In the genomic region with DNA sequence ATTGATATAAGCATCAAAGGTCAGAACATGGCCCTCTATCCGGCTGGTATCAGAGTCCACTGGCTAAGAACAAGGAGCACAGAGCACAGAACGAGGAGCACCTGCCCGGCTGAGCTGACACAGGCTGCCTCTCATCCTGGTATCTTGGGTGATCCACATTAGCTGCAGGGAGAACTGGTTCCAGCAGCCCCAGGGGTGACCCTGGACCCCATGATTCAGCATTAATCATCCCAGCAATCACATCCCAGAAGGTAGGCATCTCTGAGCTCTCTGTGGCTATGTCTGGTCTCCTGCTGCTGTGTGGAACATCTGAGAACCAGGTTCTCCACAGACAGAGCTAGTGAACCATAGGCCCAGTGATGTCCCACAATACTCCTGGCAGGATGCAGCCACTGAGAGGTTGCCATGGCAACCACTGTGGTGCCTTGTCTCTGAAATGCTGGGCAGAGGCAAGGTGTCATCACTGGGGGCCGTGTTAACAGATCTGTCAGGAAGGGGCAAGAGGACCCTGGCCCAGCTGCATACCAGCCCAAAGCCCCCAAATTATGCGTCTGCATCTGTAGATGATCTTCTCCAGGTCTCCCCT, we compare ENCODE assay signal across 10 mouse cellular contexts. TPM values are rescaled to one million over a fixed set of nuclear protein-coding genes. Genes with fewer than 3 reads are reported as not detected.
DNase-seq lines count a peak whose midpoint lies in the region; ATAC-seq and TF ChIP-seq lines count a peak whose summit lies in the region.
"Had no signal": no experiment of that assay in that cellular context is flagged by ENCODE, and none has a peak within 500 bp of the region (broad histone marks: within the 10 kb centered on the region; RNA-seq: fewer than 3 reads in every experiment).

No protein-coding gene starts in this region.

- no peak for TF ChIP-seq CTCF in liver, postnatal 0 days (IDR thresholded peaks at IDR 0.05; ENCODE audit: low read depth)

- H3K4me1 ChIP-seq in neural tube, embryonic 14.5 days (ENCODE audit: control insufficient read depth, insufficient read depth, low read length) = peaks cover 19% of the 10 kb centered on the region
- H3K4me1 ChIP-seq in midbrain, embryonic 16.5 days (ENCODE audit: control insufficient read depth, insufficient read depth, low read length) = peaks cover 26% of the 10 kb centered on the region
- no peaks in the 10 kb centered on the region for H3K4me1 ChIP-seq in kidney, embryonic 14.5 days (ENCODE audit: control insufficient read depth, insufficient read depth, low read length)
- H3K4me1 ChIP-seq in kidney, embryonic 16.5 days (ENCODE audit: insufficient read depth, low read length) = no peaks in the 10 kb centered on the region
- H3K4me1 ChIP-seq in liver, postnatal 0 days (ENCODE audit: insufficient read depth) = no peaks in the 10 kb centered on the region

- DNase-seq in cerebellum, postnatal 10 days = peak; percentile 56 to 61
- DNase-seq in cerebellum, adult 9-10 months = no peak
- no peak for DNase-seq in neural tube, embryonic 10.5 days (ENCODE audit: extremely low spot score, low spot score)
- no peak for DNase-seq in liver, postnatal 0 days
- DNase-seq: heart, postnatal 10 days; kidney, postnatal 36 days had no signal

- H3K9me3 ChIP-seq in neural tube, embryonic 14.5 days (ENCODE audit: control insufficient read depth, low read length) = no peaks in the 10 kb centered on the region
- H3K9me3 ChIP-seq in midbrain, embryonic 16.5 days (replicated peaks; ENCODE audit: control insufficient read depth, low read length, poor library complexity, severe bottlenecking) = no peaks in the 10 kb centered on the region
- no peaks in the 10 kb centered on the region for H3K9me3 ChIP-seq in kidney, embryonic 14.5 days (ENCODE audit: control insufficient read depth, low read length)
- H3K9me3 ChIP-seq in kidney, embryonic 16.5 days (ENCODE audit: low read length) = no peaks in the 10 kb centered on the region
- no peaks in the 10 kb centered on the region for H3K9me3 ChIP-seq in liver, postnatal 0 days (ENCODE audit: low read length)

- no peak overlapping the region for H3K4me2 ChIP-seq in neural tube, embryonic 14.5 days (ENCODE audit: low read depth, low read length)
- H3K4me2 ChIP-seq in midbrain, embryonic 16.5 days (ENCODE audit: low read length) = no peak overlapping the region
- H3K4me2 ChIP-seq in kidney, embryonic 14.5 days (replicated peaks; ENCODE audit: low read depth, low read length) = no peak overlapping the region
- H3K4me2 ChIP-seq in kidney, embryonic 16.5 days (replicated peaks; ENCODE audit: low read depth, low read length) = no peak overlapping the region
- no peak overlapping the region for H3K4me2 ChIP-seq in liver, postnatal 0 days (ENCODE audit: low read depth, low read length)

- no peaks in the 10 kb centered on the region for H3K27me3 ChIP-seq in neural tube, embryonic 14.5 days (ENCODE audit: control insufficient read depth, insufficient read depth, low read length)
- no peaks in the 10 kb centered on the region for H3K27me3 ChIP-seq in midbrain, embryonic 16.5 days (ENCODE audit: control insufficient read depth, insufficient read depth, low read depth, low read length)
- no peaks in the 10 kb centered on the region for H3K27me3 ChIP-seq in kidney, embryonic 14.5 days (ENCODE audit: control insufficient read depth, insufficient read depth, low read length)
- H3K27me3 ChIP-seq in kidney, embryonic 16.5 days (ENCODE audit: insufficient read depth, low read length) = no peaks in the 10 kb centered on the region
- no peaks in the 10 kb centered on the region for H3K27me3 ChIP-seq in liver, postnatal 0 days (ENCODE audit: insufficient read depth, low read length)

- TF ChIP-seq EP300 in liver, postnatal 0 days (IDR thresholded peaks at IDR 0.05; ENCODE audit: low read depth) = no peak

- no peak overlapping the region for H3K27ac ChIP-seq in neural tube, embryonic 14.5 days (ENCODE audit: low read depth, low read length)
- peak overlapping the region; percentile 63 for H3K27ac ChIP-seq in midbrain, embryonic 16.5 days (ENCODE audit: low read length)
- H3K27ac ChIP-seq in kidney, embryonic 14.5 days (ENCODE audit: low read depth, low read length) = no peak overlapping the region
- H3K27ac ChIP-seq in kidney, embryonic 16.5 days (ENCODE audit: low read length) = no peak overlapping the region
- no peak overlapping the region for H3K27ac ChIP-seq in liver, postnatal 0 days (ENCODE audit: low read depth)

- H3K4me3 ChIP-seq in neural tube, embryonic 14.5 days (ENCODE audit: low read depth, low read length) = no peak overlapping the region
- no peak overlapping the region for H3K4me3 ChIP-seq in midbrain, embryonic 16.5 days (ENCODE audit: low read depth, low read length)
- no peak overlapping the region for H3K4me3 ChIP-seq in kidney, embryonic 14.5 days (ENCODE audit: low read length)
- H3K4me3 ChIP-seq in kidney, embryonic 16.5 days (ENCODE audit: low read length) = no peak overlapping the region
- H3K4me3 ChIP-seq in liver, postnatal 0 days (ENCODE audit: low read depth, low read length) = no peak overlapping the region

- no peaks in the 10 kb centered on the region for H3K36me3 ChIP-seq in neural tube, embryonic 14.5 days (ENCODE audit: control insufficient read depth, insufficient read depth, low read length)
- H3K36me3 ChIP-seq in midbrain, embryonic 16.5 days (ENCODE audit: control insufficient read depth, insufficient read depth, low read length) = no peaks in the 10 kb centered on the region
- no peaks in the 10 kb centered on the region for H3K36me3 ChIP-seq in kidney, embryonic 14.5 days (ENCODE audit: control insufficient read depth, insufficient read depth, low read length)
- no peaks in the 10 kb centered on the region for H3K36me3 ChIP-seq in kidney, embryonic 16.5 days (ENCODE audit: insufficient read depth, low read length)
- H3K36me3 ChIP-seq in liver, postnatal 0 days (replicated peaks; ENCODE audit: insufficient read depth, low read length) = no peaks in the 10 kb centered on the region

- ATAC-seq in neural tube, embryonic 14.5 days (ENCODE audit: low read depth) = 0 out of 2 replicates have a peak, but pooled peaks have one; percentile 23
- ATAC-seq in midbrain, embryonic 16.5 days = peak; percentile 71; the same call in 1 of the 2 replicates
- no peak for ATAC-seq in kidney, embryonic 14.5 days (ENCODE audit: low FRiP score, low TSS enrichment)
- no peak for ATAC-seq in kidney, embryonic 16.5 days (ENCODE audit: low FRiP score, low TSS enrichment)
- no peak for ATAC-seq in liver, postnatal 0 days

- 61% methylated on average over 5 of the region's 5 CpGs for WGBS in neural tube, embryonic 14.5 days
- 64% methylated on average over 5 of the region's 5 CpGs for WGBS in midbrain, embryonic 16.5 days
- 75% methylated on average over 5 of the region's 5 CpGs for WGBS in kidney, embryonic 14.5 days
- WGBS in kidney, embryonic 16.5 days = 74% methylated on average over 5 of the region's 5 CpGs
- WGBS in liver, postnatal 0 days (ENCODE audit: insufficient replicate concordance) = 57% methylated on average over 5 of the region's 5 CpGs

- H3K9ac ChIP-seq in neural tube, embryonic 14.5 days (replicated peaks; ENCODE audit: low read depth, low read length) = no peak overlapping the region
- no peak overlapping the region for H3K9ac ChIP-seq in midbrain, embryonic 16.5 days (ENCODE audit: low read depth, low read length)
- no peak overlapping the region for H3K9ac ChIP-seq in kidney, embryonic 14.5 days (ENCODE audit: low read depth, low read length)
- H3K9ac ChIP-seq in kidney, embryonic 16.5 days (replicated peaks; ENCODE audit: low read length) = no peak overlapping the region
- no peak overlapping the region for H3K9ac ChIP-seq in liver, postnatal 0 days (replicated peaks)

RNA-seq across cellular contexts. Expression of a gene that starts 51.2 kb away (rescaled TPM):
- polyA plus RNA-seq in neural tube, embryonic 14.5 days (2014; fragmentation: Nextera tagmentation; extraction: Ambion mirVana) = 256 TPM in 2 replicates
- 176 and 181 TPM in 2 replicates for polyA plus RNA-seq in midbrain, embryonic 16.5 days (2015; fragmentation: Nextera tagmentation; extraction: Ambion mirVana)
- polyA plus RNA-seq in kidney, embryonic 14.5 days (2014; fragmentation: Nextera tagmentation; extraction: Ambion mirVana) = 17.5 and 21.6 TPM in 2 replicates
- polyA plus RNA-seq in kidney, embryonic 16.5 days (2015; fragmentation: Nextera tagmentation; extraction: Ambion mirVana) = 15.0 and 15.5 TPM in 2 replicates
- polyA plus RNA-seq in liver, postnatal 0 days (2015; fragmentation: Nextera tagmentation; extraction: Ambion mirVana) = 0.04 TPM in 1 of 2 replicates, not detected in the other

Comparison
In these comparisons a context has a peak if more than half of its experiments do, and no peak if none do; other contexts are left out.
1. DNase-seq: peak in cerebellum, postnatal 10 days (2 of 2); none in cerebellum, adult 9-10 months (single experiment), neural tube, embryonic 10.5 days (single experiment) and liver, postnatal 0 days (single experiment).
2. ATAC-seq: peak in neural tube, embryonic 14.5 days (single experiment) and midbrain, embryonic 16.5 days (single experiment); none in kidney, embryonic 14.5 days (single experiment), kidney, embryonic 16.5 days (single experiment) and liver, postnatal 0 days (single experiment).
3. RNA of a gene that starts 51.2 kb away (polyA plus RNA-seq): 256 TPM in neural tube, embryonic 14.5 days, 176 to 181 TPM in midbrain, embryonic 16.5 days, 17.5 to 21.6 TPM in kidney, embryonic 14.5 days and 15.0 to 15.5 TPM in kidney, embryonic 16.5 days; 0.04 TPM in liver, postnatal 0 days; every median in the first group is over 10 times any median in the second.